Mouse (Mus musculus) spleen, postnatal 10 days (tissue): ENCODE measurements around the gene Esp36.
"Not testable (repeated sequence)": the region's sequence is repeated elsewhere in the genome, so short reads cannot be mapped to it uniquely, and the experiment has no call there.

Experiments used
- DNase-seq, 2 experiments: peaks; one replicate each; pipeline ENCODE4 v3.0.0; 2021 to 2022; ENCODE audit warnings: low spot score in 2 of 2

Esp36 gene

GRCm38 (mm10) chr17:38420085-38420484, at the start of gene Esp36:
TSS of gene Esp36 (minus strand) at chr17:38420185.
- no peak for DNase-seq

GRCm38 (mm10) chr17:38456206-38456605, 36.2 kb upstream of the Esp36 start:
- DNase-seq = not testable (repeated sequence)

DNA sequence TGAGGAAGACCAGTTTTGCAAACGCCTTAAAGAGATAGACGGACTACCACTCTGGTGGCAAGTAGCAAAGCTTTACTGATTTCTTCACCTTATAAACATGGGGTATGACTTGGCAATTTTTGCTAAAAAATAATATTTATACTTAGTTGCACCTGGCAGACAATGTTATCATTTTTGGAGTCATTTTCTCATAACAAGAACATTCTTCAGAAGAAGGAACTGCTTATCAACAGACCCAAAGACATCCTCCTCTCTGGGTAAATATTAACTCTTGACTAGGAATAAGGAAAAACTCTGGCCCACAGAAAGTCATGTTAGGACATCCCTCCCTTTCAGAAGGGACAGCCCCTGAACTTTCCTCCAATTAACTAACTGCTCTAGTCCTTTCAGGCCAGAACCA, 30.7 kb upstream of the Esp36 start:
- DNase-seq = no peak

DNA sequence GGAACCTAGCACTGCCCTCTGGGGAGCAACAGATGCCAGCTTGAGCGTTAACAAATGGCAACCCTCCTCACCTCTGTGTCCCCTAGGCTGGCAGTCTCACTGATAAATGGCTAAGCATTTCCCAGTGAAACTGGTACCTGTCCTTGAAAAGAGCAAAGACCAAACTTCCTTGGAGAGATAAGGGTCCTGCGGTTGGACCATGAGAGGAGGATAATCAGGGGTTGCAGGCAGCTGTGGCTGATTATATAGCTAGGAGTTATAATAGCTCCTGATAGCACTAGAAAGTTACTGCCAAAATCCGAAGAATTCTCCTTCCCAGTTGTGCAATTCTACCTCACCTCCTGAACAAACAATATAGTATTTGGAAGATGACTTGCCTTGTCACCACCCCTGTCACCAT, 13.8 kb downstream of the Esp36 start:
- no peak for DNase-seq

GRCm38 (mm10) chr17:38391821-38392220, 28.2 kb downstream of the Esp36 start:
- DNase-seq = no peak
